Mouse (Mus musculus): ENCODE measurements at regions not wholly inside any gene's neighbourhood (a gene's known extent, or its start where the extent isn't known, plus 50 kb on each side); places are given as distances from the start of the nearest gene placed in this dataset.

DNA sequence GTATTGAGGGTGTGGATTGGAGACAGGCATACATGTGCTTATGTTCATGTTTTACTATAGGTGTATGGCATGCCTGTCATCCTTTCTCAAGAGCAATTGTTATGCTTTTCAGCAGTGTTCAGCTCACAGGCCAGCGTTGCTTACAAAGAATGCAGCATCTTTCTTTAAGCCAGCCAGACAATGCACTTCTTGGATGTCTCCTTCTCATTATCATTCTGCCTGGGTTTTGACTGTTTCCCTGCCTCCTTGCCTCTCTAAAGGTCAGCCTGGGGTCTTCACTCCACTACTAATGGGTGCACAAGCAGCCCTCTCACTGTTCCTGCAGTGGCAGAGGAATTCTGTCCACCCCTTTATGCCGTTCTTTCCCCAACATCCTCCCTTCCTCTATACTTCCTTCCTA lies 150.9 kb upstream of the Defb41 start:
- no peak for DNase-seq (ENCODE audit: extremely low spot score in 1 of 2, low spot score in 1 of 2)

DNA sequence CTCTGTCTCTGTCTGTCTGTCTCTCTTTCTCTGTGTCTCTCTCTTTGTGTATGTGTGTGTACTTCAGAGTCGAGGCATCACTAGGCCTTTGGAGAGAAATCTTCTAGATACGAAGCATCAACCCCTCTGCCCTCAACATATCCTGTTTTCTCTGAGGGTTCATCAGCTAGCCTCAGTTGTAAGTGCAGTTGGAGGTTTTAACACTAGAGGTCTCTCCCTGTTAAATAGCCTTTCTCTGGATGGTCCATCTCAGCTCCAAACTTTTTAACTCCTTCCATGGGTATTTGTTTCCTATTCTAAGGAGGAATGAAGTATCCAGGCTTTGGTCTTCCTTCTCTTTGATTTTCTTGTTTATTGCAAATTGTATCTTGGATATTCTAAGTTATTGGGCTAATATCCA lies 147.8 kb upstream of the Defb41 start:
- no peak for DNase-seq (ENCODE audit: extremely low spot score in 1 of 2, low spot score in 1 of 2)

DNA sequence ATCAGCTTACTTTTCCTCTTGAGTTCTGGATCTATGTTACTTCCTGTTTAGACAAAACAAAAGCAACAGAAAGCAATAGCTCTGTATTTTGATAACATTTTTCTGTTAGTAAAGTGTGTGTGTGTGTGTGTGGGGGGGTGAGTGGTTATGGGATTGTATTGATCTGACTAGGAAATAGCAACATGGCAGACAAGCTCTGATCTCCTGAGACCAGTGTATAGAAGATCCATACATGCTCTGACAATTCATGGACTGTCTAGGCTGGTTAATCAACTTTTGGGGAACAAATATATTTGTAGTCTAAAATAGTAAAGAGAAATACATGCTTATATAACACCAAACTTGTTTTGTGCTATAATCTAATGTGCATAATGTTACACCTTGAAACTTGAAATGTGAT lies 124.7 kb upstream of the Defb41 start:
- no peak for DNase-seq (ENCODE audit: extremely low spot score in 1 of 2, low spot score in 1 of 2)

DNA sequence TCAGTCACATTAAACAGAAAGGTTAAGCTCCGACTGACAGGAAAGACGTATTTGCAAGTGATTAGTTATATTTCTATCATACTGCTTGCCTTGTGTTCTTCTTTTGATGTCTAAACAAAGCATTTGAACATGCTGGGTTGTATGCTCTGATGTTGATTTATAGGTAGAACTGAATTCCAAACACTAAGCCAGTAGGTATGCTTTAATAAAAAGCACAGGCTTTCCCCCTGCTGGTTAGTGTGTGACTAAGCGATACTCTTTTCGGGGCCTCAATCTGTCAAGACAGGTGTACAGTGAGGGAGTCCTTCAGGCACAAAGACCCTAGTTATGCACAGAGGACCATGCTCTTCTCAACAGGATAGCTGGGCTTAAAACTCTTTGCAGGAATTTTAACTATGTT lies 119.1 kb upstream of the Defb41 start:
- DNase-seq (ENCODE audit: extremely low spot score in 1 of 2, low spot score in 1 of 2) = no peak

DNA sequence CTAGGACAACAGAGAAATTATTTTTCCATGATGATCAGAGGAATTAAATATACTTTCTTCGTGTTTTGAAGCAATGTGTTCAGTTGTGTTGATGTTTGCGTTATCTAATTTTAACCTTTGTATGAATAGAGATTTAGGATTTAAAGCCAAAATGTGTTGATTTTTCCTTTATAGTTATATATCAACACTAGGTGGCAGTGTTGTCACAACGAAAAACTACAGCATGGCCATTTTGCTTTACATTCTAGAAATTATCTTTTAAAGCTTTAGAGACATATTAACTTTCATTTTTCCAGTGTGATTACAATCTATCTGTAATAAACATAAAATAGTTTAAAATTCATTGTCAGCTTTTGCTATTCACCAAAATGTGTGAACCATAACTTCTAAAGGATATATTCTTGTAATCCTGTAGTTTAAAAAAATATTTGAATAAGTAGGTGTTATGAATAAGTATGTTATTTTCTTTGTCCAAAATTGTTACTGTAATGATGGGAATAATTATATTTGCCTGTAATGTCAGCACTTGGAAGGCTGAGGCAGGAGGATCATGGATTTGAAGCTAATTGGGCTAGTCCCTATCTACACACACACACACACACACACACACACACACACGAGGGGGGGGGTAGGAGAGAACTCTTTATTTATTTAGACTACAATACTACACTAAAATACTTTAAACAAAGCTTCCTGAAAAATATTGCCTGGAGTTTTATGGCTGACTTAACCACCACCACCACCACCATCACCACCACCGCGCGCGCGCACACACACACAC lies 95.2 kb upstream of the Defb41 start:
- DNase-seq (ENCODE audit: extremely low spot score in 1 of 2, low spot score in 1 of 2) = no peak

DNA sequence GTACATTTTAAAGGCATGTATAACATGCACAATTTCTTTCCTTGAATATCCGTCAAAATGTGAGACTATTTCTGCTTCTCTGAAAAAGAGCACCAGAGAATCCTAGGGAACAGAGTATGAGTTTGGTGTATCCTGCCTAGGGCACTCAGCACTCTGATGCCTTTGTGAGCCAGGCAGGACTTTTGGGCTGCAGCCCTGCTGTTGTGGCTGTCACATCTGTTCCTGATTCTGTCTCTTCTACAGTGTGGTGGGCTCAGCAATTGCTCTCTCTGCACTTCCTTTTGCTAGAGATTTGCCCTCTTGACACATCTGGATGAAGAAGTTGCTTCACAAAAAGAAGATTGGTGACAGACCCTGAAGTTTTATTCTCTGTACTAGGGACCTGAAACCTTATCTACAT lies 73.9 kb upstream of the Defb41 start:
- DNase-seq (ENCODE audit: extremely low spot score in 1 of 2, low spot score in 1 of 2) = no peak
